Mouse (Mus musculus) C2C12 (cell line): Measurements from ENCODE around the gene Phf8. TPM values are rescaled to one million over a fixed set of nuclear protein-coding genes. Genes with fewer than 3 reads are reported as not detected.
A peak's percentile ranks its signal among the peaks of the same experiment; 100 is the strongest.
"Not testable (repeated sequence)": the region's sequence is repeated elsewhere in the genome, so short reads cannot be mapped to it uniquely, and the experiment has no call there.

ENCODE experiments used
- H3K27me3 ChIP-seq: one replicate; pipeline ENCODE4 v1.6.1; 2011; ENCODE audit not compliant: control insufficient read depth, insufficient read depth, insufficient read length
- H3K36me3 ChIP-seq: one replicate; pipeline ENCODE4 v1.6.1; 2011; ENCODE audit not compliant: control insufficient read depth, insufficient read depth
- H3K4me3 ChIP-seq: one replicate; pipeline ENCODE4 v1.5.1; 2011; ENCODE audit warnings: mild to moderate bottlenecking, control low read depth; ENCODE audit not compliant: poor library complexity, insufficient read depth, severe bottlenecking
- H3K79me2 ChIP-seq: one replicate; pipeline ENCODE4 v1.6.1; 2011; ENCODE audit not compliant: control insufficient read depth, insufficient read depth
- H3K79me3 ChIP-seq: one replicate; pipeline ENCODE4 v1.6.1; 2011; ENCODE audit warnings: low read depth, control low read depth
- H3ac ChIP-seq: one replicate; pipeline ENCODE3; 2011; ENCODE audit warnings: low read depth; ENCODE audit not compliant: control insufficient read depth, insufficient read length
- CEBPB ChIP-seq: IDR thresholded peaks from one replicate; pipeline ENCODE4 v1.6.1; 2011; ENCODE audit warnings: low read depth, mild to moderate bottlenecking, control low read depth, moderate library complexity
- CTCF ChIP-seq: IDR thresholded peaks from one replicate; pipeline ENCODE4 v1.5.1; 2011; ENCODE audit not compliant: control insufficient read depth, insufficient read depth, insufficient read length
- FOSL1 ChIP-seq: IDR thresholded peaks from one replicate; pipeline ENCODE4 v1.8.0; 2011; ENCODE audit warnings: mild to moderate bottlenecking, low read length; ENCODE audit not compliant: poor library complexity, insufficient read depth, severe bottlenecking
- MAX ChIP-seq: IDR thresholded peaks from one replicate; pipeline ENCODE4 v1.6.1; 2011; ENCODE audit warnings: mild to moderate bottlenecking, control low read depth
- MYOD1 ChIP-seq: IDR thresholded peaks from one replicate; pipeline ENCODE4 v1.6.1; 2011; ENCODE audit warnings: low read depth; ENCODE audit not compliant: control insufficient read depth, insufficient read length
- MYOG ChIP-seq: IDR thresholded peaks from one replicate; pipeline ENCODE4 v1.6.1; 2011; ENCODE audit not compliant: control insufficient read depth, insufficient read length; ENCODE audit errors: extremely low read depth
- USF1 ChIP-seq: IDR thresholded peaks from one replicate; pipeline ENCODE4 v1.6.1; 2011; ENCODE audit warnings: low read depth, mild to moderate bottlenecking, control low read depth, moderate library complexity
- long read RNA-seq, 2 experiments: library from polyadenylated mRNA; unstranded; transcript quantifications; one replicate each; pipeline ENCODE4 v2.0.0; 2019 to 2020
- polyA plus RNA-seq: library from polyadenylated mRNA; unstranded; fragments of >200 nt; fragmentation: generic; extraction: Trizol; gene quantifications from one replicate; pipeline ENCODE4 v1.2.1, GENCODE M21; 2012; ENCODE audit warnings: missing spikeins

The Phf8 gene
- polyA plus RNA-seq = 4.9 TPM
- long read RNA-seq, experiment 1, partial matches to known transcripts = 2 of 3 reads
- long read RNA-seq, experiment 1, other reads (novel, unspliced or antisense) = 1 of 3 reads
- long read RNA-seq, experiment 2, full-length matches to known transcripts = 5 of 21 reads
- long read RNA-seq, experiment 2, partial matches to known transcripts = 12 of 21 reads
- long read RNA-seq, experiment 2, other reads (novel, unspliced or antisense) = 4 of 21 reads

- Histone ChIP-seq H3K79me2 (peaks cover 6% of the 10 kb centered on the region), H3ac (peak within 1 kb of the TSS; percentile 85), H3K79me3 (no peaks in the 10 kb centered on the region), H3K4me3 (peak within 1 kb of the TSS; percentile 50), H3K36me3 (no peaks in the 10 kb centered on the region), H3K27me3 (no peaks in the 10 kb centered on the region)
- TF ChIP-seq MYOG = no peak
- no peak for TF ChIP-seq MAX
Measured at GRCm38 (mm10) chrX:151520458-151521322, at the start of gene Phf8. Phf8 (plus strand) TSS chrX:151520672.

DNA sequence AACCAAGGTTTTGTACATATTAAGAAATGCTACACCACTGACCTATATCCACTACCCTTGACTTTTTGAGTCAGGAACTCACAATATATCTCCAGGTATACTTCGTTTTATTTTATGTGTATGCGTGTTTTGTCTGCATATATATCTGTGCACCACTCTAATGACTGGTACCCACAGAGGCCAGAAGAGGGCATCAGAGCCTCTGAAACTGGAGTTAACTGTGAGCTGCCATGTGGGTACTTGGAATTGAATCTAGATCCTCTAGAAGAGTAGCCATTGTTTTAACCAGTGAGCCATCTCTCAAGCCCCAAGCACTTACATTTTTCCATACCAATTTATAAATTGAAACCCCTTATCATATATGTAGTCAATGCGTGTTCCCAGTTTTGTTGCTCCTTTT, 32.3 kb upstream of the Phf8 start:
- H3K4me3 ChIP-seq = no peak overlapping the region
- no peak overlapping the region for H3ac ChIP-seq
- no peaks in the 10 kb centered on the region for H3K79me3 ChIP-seq
- no peaks in the 10 kb centered on the region for H3K79me2 ChIP-seq
- TF ChIP-seq FOSL1 (no peak), CEBPB (no peak), USF1 (no peak), CTCF (no peak), MYOD1 (no peak), MAX (no peak), MYOG (no peak)
- no peaks in the 10 kb centered on the region for H3K36me3 ChIP-seq
- H3K27me3 ChIP-seq = no peaks in the 10 kb centered on the region

DNA sequence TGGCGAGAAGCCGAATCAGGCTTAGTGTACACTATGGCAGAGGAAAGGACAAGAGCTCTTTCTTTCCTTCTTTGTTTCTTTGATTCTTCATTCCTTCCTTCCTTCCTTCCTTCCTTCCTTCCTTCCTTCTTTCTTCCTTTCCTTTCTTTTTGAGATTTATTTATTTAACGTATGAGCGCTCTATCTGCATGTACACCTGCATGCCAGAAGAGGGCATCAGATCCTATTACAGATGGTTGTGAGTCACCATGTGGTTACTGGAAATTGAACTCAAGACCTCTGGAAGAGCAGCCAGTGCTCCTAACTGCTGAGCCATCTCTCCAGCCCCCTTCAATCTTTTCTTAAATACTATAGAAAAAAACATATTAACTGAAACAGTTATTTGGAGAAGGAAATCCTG, 27.2 kb upstream of the Phf8 start:
- not testable (repeated sequence) for H3K27me3 ChIP-seq, H3K36me3 ChIP-seq, H3K79me2 ChIP-seq, H3K79me3 ChIP-seq, H3K4me3 ChIP-seq, H3ac ChIP-seq

DNA sequence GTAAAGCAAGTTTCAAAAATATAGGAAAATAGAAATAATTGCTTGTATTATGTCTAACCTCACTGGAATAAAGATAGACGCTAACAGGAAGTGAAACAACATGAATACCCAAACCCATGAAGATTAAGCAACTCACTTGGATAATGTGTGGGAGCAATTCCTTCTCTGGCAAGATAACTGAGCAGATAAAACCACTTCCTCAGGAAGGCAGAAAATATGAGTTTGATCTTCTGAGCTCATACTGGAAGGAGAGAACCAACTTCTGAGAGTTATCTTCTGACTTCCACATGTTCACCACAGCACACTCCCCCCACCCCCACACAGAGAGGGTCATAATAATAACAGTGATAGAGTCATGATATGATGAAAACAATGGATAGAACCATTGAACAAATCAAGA, 23.9 kb upstream of the Phf8 start:
- no peaks in the 10 kb centered on the region for H3K36me3 ChIP-seq
- TF ChIP-seq CEBPB (no peak), FOSL1 (no peak), USF1 (no peak), CTCF (no peak), MAX (no peak), MYOG (no peak), MYOD1 (no peak)

DNA sequence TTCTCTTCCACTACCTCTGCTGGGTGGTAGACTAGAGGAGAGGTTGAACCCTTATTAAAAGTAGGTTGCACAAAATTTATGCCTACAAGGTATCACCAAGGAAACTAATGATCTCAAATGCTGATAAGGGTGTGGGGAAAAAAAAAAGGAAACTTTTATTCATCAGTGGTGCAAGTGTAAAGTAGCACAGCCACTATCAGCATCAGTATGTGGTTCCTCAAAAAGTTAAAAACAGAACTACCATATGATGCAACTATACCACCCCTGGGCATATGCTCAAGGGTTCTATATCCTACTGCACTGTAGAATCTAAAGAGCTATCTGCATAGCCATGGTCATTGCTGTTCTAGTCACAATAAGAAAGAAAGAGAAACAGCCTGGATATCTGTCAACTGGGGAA, 11.9 kb upstream of the Phf8 start:
- Histone ChIP-seq H3K4me3 (no peak overlapping the region), H3K36me3 (no peaks in the 10 kb centered on the region), H3K79me3 (no peaks in the 10 kb centered on the region), H3K27me3 (no peaks in the 10 kb centered on the region), H3K79me2 (no peaks in the 10 kb centered on the region), H3ac (no peak overlapping the region)
- no peak for TF ChIP-seq CTCF
- TF ChIP-seq MYOG = no peak
- no peak for TF ChIP-seq MAX
- no peak for TF ChIP-seq MYOD1
- TF ChIP-seq CEBPB = no peak
- TF ChIP-seq FOSL1 = no peak
- TF ChIP-seq USF1 = no peak

More for the DNA sequence above, 23.9 kb upstream of the Phf8 start:
- Histone ChIP-seq H3ac (no peak overlapping the region), H3K79me3 (no peaks in the 10 kb centered on the region), H3K27me3 (no peaks in the 10 kb centered on the region), H3K79me2 (no peaks in the 10 kb centered on the region), H3K4me3 (no peak overlapping the region)

DNA sequence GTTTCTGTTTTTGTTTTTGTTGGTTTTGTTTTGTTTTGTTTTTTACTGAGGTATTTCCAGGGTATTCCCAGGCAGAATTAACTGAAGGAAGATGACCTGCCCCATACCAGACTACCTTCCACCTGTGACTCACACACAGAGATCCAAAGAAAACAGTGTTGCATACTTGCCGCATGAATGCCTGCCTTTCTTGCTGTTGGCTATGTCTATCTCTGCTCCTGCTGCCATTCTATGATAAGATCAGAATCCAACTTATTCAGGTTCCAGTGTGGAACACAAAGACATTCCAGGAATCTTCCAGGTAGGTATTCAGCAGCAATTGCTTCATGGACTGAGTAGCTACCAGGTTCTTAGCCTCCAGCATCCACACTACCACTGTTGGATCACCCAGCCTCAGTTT, 10.6 kb upstream of the Phf8 start:
- TF ChIP-seq MYOD1 (no peak), MYOG (no peak), CEBPB (no peak), MAX (no peak), USF1 (no peak), FOSL1 (no peak), CTCF (no peak)
- Histone ChIP-seq H3K79me3 (no peaks in the 10 kb centered on the region), H3K36me3 (no peaks in the 10 kb centered on the region), H3K27me3 (no peaks in the 10 kb centered on the region), H3ac (no peak overlapping the region), H3K79me2 (no peaks in the 10 kb centered on the region), H3K4me3 (no peak overlapping the region)
